Mouse (Mus musculus) midbrain, embryonic 10.5 days (tissue): ENCODE measurements at regions not wholly inside any gene's neighbourhood (a gene's known extent, or its start where the extent isn't known, plus 50 kb on each side); places are given as distances from the start of the nearest gene placed in this dataset.
A peak's percentile ranks its signal among the peaks of the same experiment; 100 is the strongest.
"Not testable (repeated sequence)": the region's sequence is repeated elsewhere in the genome, so short reads cannot be mapped to it uniquely, and the experiment has no call there.

Experiments
- DNase-seq: peaks from one replicate; pipeline ENCODE4 v3.0.0-alpha.2; 2017; ENCODE audit warnings: low spot score
- H3K27ac ChIP-seq: fragments of 300-500 bp; sonication (generic); replicated peaks from 2 replicates; pipeline ENCODE4 v1.5.1; 2016; ENCODE audit warnings: mild to moderate bottlenecking
- H3K27me3 ChIP-seq: fragments of 300-500 bp; sonication (generic); 2 replicates; pipeline ENCODE4 v1.6.1; 2016; ENCODE audit warnings: low read depth, mild to moderate bottlenecking; ENCODE audit not compliant: poor library complexity, severe bottlenecking
- H3K36me3 ChIP-seq: fragments of 300-500 bp; sonication (generic); 2 replicates; pipeline ENCODE4 v1.6.1; 2016; ENCODE audit warnings: mild to moderate bottlenecking, moderate library complexity
- H3K4me1 ChIP-seq: fragments of 300-500 bp; sonication (generic); 2 replicates; pipeline ENCODE4 v1.6.1; 2016
- H3K4me3 ChIP-seq: fragments of 300-500 bp; sonication (generic); 2 replicates; pipeline ENCODE4 v1.5.1; 2016; ENCODE audit warnings: mild to moderate bottlenecking, moderate library complexity
- H3K9me3 ChIP-seq: fragments of 300-500 bp; sonication (generic); replicated peaks from 2 replicates; pipeline ENCODE4 v1.6.1; 2016; ENCODE audit warnings: mild to moderate bottlenecking
- WGBS: fragments of 180-500 bp; shearing (Covaris S2); methylation state at CpG from one replicate; pipeline ENCODE4 v1.1.7; 2016; 5-methylcytosine and 5-hydroxymethylcytosine counted together

GRCm38 (mm10) chr12:74825664-74826063, 351.5 kb downstream of the Kcnh5 start:
- H3K9me3 ChIP-seq, result no peaks in the 10 kb centered on the region
- 22% methylated on average over 3 of the region's 3 CpGs for WGBS
- no peak overlapping the region for H3K4me3 ChIP-seq
- H3K27ac ChIP-seq, result no peak overlapping the region
- H3K27me3 ChIP-seq, result no peaks in the 10 kb centered on the region
- no peaks in the 10 kb centered on the region for H3K36me3 ChIP-seq
- 0 out of 2 replicates have a peak, but pooled peaks cover 8% of the 10 kb centered on the region for H3K4me1 ChIP-seq
- no peak for DNase-seq

DNA sequence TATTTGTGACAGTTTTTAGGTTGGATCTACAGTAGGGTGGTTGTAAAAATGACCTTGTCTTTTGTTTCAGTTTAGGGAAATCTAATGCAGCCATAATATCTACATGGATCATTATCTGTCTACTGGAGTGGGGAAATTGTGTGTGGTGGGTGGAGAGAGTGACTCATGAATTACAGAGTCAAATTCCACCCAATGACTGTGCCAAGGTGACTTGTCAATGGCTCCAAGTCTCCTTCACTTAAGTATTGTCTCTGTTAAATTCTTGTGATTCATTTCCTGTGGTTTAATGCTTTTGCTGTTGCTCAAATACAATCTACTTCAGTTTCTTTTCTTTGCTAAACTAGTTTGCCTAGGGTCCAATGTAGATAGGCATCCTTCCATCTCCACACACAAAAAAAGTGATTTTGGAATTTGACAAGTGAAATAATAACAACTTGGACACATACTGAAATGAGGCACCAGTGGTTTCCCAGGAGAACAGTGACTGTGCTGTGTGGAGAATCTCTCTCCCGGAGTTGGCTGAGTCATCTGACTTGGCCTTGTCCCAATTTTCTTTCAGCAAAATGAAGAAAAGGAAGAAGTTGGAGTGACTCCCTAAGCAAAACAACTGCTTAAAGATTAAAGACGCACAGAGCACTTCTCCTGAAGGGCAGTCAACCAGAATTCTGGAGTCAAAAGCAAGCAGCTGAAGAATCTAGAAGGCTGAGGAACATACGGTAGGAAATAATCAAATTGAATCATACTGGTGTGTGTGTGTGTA, 352.2 kb downstream of the Kcnh5 start:
- Histone ChIP-seq H3K4me1 (0 out of 2 replicates have a peak, but pooled peaks cover 8% of the 10 kb centered on the region), H3K4me3 (no peak overlapping the region), H3K27me3 (no peaks in the 10 kb centered on the region), H3K9me3 (no peaks in the 10 kb centered on the region), H3K36me3 (no peaks in the 10 kb centered on the region), H3K27ac (no peak overlapping the region)
- 77% methylated on average over 3 of the region's 3 CpGs for WGBS
- DNase-seq, result no peak

DNA sequence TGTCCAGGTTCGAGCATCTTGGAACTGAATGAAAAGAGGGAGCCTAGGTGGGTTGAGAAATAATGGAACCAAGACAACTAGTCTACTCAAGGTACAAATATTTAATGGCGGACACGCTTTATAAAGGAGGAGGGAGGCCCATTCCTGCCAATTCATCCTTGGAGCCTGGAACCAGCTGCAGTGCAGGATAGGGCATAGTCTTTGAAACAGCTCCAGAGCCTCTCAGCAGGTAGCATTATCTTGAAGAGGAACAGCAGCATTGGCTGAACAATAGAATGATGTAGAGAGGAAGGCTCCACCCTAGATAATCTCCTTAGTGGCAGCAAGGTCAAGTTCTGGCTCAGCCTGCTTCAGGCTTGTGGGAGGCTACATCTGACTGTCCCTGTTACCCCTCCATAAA, 361.0 kb downstream of the Kcnh5 start:
- H3K36me3 ChIP-seq, H3K27ac ChIP-seq, DNase-seq, H3K27me3 ChIP-seq, H3K4me3 ChIP-seq, H3K4me1 ChIP-seq: not testable (repeated sequence)
- WGBS, result 88% methylated on average over 3 of the region's 3 CpGs
- peaks cover 13% of the 10 kb centered on the region; the same call in 1 of the 2 replicates for H3K9me3 ChIP-seq

DNA sequence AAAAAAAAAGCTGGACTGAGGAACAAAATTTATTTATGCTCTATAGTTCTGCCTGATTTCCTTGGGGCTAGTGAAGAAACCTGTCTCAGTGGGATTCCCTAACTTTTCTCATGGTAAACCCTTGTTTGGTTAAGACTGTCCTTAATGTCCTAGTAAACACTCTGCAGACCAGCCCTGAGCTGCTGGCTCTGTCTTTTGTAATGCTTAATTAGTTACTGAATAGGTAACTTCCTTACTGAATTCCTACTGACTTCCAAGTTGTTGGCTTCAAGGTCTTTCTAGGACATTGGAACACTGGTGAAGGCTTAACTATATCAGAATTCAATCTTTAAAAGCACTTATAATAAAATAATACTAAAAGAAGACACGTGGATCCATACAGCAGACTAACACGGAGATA, 368.6 kb downstream of the Kcnh5 start:
- H3K36me3 ChIP-seq, H3K27ac ChIP-seq, H3K4me3 ChIP-seq, H3K4me1 ChIP-seq, H3K27me3 ChIP-seq, DNase-seq: not testable (repeated sequence)
- H3K9me3 ChIP-seq, result peaks cover 27% of the 10 kb centered on the region; the same call in 1 of the 2 replicates
- 95% methylated on average over 2 of the region's 2 CpGs for WGBS

- 95% methylated on average over 15 of the region's 15 CpGs for WGBS
Measured at GRCm38 (mm10) chr12:74807926-74808325, 369.2 kb downstream of the Kcnh5 start.

DNA sequence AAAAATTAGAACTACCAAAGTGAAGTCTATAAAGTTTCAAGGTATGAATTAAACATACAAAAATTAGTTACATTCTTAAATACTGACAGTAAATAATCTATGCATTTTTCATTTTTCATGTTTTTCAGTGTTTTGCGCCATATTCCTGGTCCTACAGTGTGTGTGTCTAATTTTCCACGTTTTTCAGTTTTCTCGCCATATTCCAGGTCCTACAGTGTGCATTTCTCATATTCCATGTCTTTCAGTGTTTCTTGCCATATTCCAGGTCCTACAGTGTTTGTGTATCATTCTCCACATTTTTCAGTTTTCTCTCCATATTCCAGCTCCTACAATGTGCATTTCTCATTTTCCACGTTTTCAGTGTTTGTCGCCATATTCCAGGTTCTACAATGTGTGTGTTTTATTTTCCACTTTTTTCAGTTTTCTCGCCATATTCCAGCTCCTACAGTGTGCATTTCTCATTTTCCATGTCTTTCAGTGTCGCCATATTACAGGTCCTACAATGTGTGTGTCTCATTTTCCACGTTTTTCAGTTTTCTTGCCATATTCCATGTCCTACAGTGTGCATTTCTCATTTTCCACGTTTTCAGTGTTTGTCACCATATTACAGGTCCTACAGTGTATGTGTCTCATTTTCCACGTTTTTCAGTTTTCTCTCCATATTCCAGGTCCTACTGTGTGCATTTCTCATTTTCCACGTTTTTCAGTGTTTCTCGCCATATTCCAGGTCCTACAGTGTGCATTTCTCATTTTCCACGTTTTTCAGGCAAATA, 373.2 kb downstream of the Kcnh5 start:
- H3K27ac ChIP-seq, result no peak overlapping the region
- no peaks in the 10 kb centered on the region for H3K4me1 ChIP-seq
- WGBS, result 56% methylated on average over 13 of the region's 13 CpGs
- peaks cover 9% of the 10 kb centered on the region; the same call in 1 of the 2 replicates for H3K9me3 ChIP-seq
- H3K36me3 ChIP-seq, result no peaks in the 10 kb centered on the region
- H3K27me3 ChIP-seq, result no peaks in the 10 kb centered on the region
- H3K4me3 ChIP-seq, result no peak overlapping the region
- peak; percentile 34 for DNase-seq

More at GRCm38 (mm10) chr12:74807926-74808325, 369.2 kb downstream of the Kcnh5 start:
- not testable (repeated sequence) for H3K4me3 ChIP-seq, H3K27ac ChIP-seq, DNase-seq, H3K36me3 ChIP-seq, H3K27me3 ChIP-seq, H3K4me1 ChIP-seq
- peaks cover 26% of the 10 kb centered on the region; the same call in 1 of the 2 replicates for H3K9me3 ChIP-seq

DNA sequence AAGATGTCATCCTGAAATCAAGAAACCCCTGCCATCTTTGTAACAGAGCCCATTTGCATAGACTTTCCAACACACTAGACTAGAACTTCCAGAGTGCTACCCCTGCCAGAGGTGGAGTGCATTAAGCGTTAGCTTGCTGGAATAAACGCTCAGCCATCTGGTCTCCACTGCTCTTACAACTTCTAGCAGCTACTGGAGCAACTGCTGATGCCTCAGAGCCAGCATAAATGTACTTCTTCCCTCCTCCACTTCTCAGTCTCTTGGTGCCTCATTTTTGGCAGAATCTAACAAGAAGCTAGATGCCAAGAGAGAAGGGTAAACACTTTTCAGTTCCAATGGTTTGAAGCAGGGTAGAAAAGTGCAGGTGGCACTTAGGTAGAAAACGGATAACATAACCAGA, 385.1 kb downstream of the Kcnh5 start:
- 93% methylated on average over 3 of the region's 3 CpGs for WGBS
- no peak for DNase-seq
- no peak overlapping the region for H3K4me3 ChIP-seq

DNA sequence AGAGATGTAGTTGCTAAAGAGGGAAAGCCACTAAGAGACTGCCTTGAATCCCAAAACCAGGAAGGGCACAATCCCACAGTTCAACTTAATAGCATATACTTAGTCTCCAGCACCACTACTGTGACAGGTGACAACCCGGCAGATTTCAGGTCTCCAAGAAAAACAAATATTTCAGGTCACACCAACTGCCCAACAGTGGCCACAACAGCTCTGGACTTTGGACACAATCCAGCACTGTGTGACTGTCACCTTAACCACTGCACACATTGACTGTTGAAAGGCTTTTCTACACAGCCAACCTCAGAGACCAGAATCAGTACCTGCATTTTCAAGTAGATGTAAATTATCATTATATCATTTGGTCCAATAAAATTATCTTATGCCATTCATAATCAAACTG, 414.8 kb downstream of the Kcnh5 start:
- no peaks in the 10 kb centered on the region for H3K36me3 ChIP-seq
- no peaks in the 10 kb centered on the region for H3K9me3 ChIP-seq
- no peaks in the 10 kb centered on the region for H3K27me3 ChIP-seq
- no peak overlapping the region for H3K4me3 ChIP-seq
- H3K4me1 ChIP-seq, result no peaks in the 10 kb centered on the region
- H3K27ac ChIP-seq, result no peak overlapping the region
- no peak for DNase-seq
- 94% methylated on average over 1 of the region's 1 CpGs for WGBS

More for the DNA sequence above, 385.1 kb downstream of the Kcnh5 start:
- H3K36me3 ChIP-seq, result no peaks in the 10 kb centered on the region
- no peaks in the 10 kb centered on the region for H3K27me3 ChIP-seq
- no peaks in the 10 kb centered on the region for H3K9me3 ChIP-seq
- no peaks in the 10 kb centered on the region for H3K4me1 ChIP-seq
- no peak overlapping the region for H3K27ac ChIP-seq

DNA sequence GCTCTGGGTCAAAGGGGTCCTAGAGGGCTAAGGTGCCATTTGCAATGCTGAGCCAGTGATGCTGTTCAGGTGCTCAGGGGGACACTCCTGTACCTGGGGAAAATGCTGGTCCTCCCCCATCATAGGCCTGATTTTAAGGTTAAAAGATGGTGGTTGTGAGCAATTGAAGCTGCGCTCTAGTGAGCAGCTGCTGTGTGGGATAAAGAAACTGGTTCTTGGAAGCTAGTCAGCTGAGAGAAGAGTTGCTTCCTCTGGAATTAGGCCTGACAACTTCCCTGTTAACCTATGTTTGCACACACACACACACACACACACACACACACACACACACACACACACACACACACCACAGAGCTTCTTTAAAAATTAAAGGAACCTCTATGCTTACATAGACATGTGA, 428.9 kb upstream of the Gm11042 start:
- no peaks in the 10 kb centered on the region for H3K4me1 ChIP-seq
- no peaks in the 10 kb centered on the region for H3K36me3 ChIP-seq
- H3K27me3 ChIP-seq, result no peaks in the 10 kb centered on the region
- H3K27ac ChIP-seq, result no peak overlapping the region
- WGBS, result 88% methylated on average over 1 of the region's 1 CpGs
- H3K4me3 ChIP-seq, result no peak overlapping the region
- no peaks in the 10 kb centered on the region for H3K9me3 ChIP-seq
- no peak for DNase-seq

- H3K27me3 ChIP-seq, result no peaks in the 10 kb centered on the region
- no peaks in the 10 kb centered on the region for H3K4me1 ChIP-seq
- 92% methylated on average over 2 of the region's 2 CpGs for WGBS
- H3K4me3 ChIP-seq, result no peak overlapping the region
- H3K9me3 ChIP-seq, result 0 out of 2 replicates have a peak, but pooled peaks cover 4% of the 10 kb centered on the region
- no peak for DNase-seq
- no peak overlapping the region for H3K27ac ChIP-seq
- H3K36me3 ChIP-seq, result no peaks in the 10 kb centered on the region
Measured at GRCm38 (mm10) chr12:74728866-74729265, 412.7 kb upstream of the Gm11042 start.

- DNase-seq, result no peak
- H3K27ac ChIP-seq, result no peak overlapping the region
- WGBS, result 92% methylated on average over 3 of the region's 3 CpGs
- no peaks in the 10 kb centered on the region for H3K36me3 ChIP-seq
- no peak overlapping the region for H3K4me3 ChIP-seq
- no peaks in the 10 kb centered on the region for H3K4me1 ChIP-seq
- no peaks in the 10 kb centered on the region for H3K27me3 ChIP-seq
- H3K9me3 ChIP-seq, result no peaks in the 10 kb centered on the region
Measured at GRCm38 (mm10) chr12:74679149-74679548, 363.0 kb upstream of the Gm11042 start.

- Histone ChIP-seq H3K27me3 (no peaks in the 10 kb centered on the region), H3K36me3 (no peaks in the 10 kb centered on the region), H3K4me1 (no peaks in the 10 kb centered on the region), H3K9me3 (no peaks in the 10 kb centered on the region), H3K27ac (no peak overlapping the region), H3K4me3 (no peak overlapping the region)
- 76% methylated on average over 2 of the region's 2 CpGs for WGBS
- DNase-seq, result no peak
Measured at GRCm38 (mm10) chr12:74677835-74678234, 361.6 kb upstream of the Gm11042 start.

DNA sequence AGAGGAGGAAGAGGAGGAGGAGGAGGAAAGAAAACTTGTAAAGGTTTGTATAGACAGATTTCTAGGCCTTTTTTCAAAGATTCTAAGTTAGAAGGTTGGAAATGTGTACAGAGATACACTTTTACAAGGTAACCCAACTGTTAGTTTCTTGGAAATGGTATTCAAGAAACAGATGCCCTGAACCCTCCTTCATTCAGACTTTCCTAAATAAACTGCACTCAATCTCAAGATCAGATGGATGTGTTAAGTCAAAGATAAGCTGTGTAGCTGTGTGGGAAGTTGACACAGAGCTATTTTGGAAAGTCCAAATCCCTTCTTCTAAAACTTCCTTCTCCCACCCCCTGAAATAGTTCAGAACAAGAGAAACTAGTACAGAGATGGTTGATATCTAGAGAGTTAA, 342.2 kb upstream of the Gm11042 start:
- no peaks in the 10 kb centered on the region for H3K4me1 ChIP-seq
- H3K4me3 ChIP-seq, result no peak overlapping the region
- DNase-seq, result no peak
- H3K9me3 ChIP-seq, result no peaks in the 10 kb centered on the region
- no peaks in the 10 kb centered on the region for H3K36me3 ChIP-seq
- no peak overlapping the region for H3K27ac ChIP-seq
- no peaks in the 10 kb centered on the region for H3K27me3 ChIP-seq
